Mouse (Mus musculus) kidney, adult 2 months (tissue): ENCODE measurements around the gene Gm38431.

Experiments
- CTCF ChIP-seq: fragments of 200-500 bp; conservative IDR thresholded peaks from 2 replicates; pipeline ENCODE4 v1.5.1; 2011; ENCODE audit warnings: low read depth, mild to moderate bottlenecking, control low read depth, low read length, moderate library complexity, mixed read lengths; ENCODE audit not compliant: insufficient read depth, insufficient read length
- POLR2A ChIP-seq: fragments of 200-500 bp; IDR thresholded peaks from one replicate; pipeline ENCODE4 v1.6.1; 2011; ENCODE audit warnings: low read depth, low read length, control low read depth

- TF ChIP-seq CTCF (no peak), POLR2A (no peak)
Measured at GRCm38 (mm10) chr9:21026849-21027248, 64.9 kb downstream of the Gm38431 start.
